Mouse (Mus musculus): ENCODE measurements around the gene Gm128. TPM values are rescaled to one million over a fixed set of nuclear protein-coding genes. Genes with fewer than 3 reads are reported as not detected.

The Gm128 gene
- polyA plus RNA-seq, 1 experiment from 2014 or later = 0.08 TPM

- H3K4me2 ChIP-seq (ENCODE audit: low read depth, low read length) = no peak overlapping the region
- TF ChIP-seq CTCF (IDR thresholded peaks at IDR 0.05; ENCODE audit: low read depth) = no peak
- no peak for TF ChIP-seq EP300 (IDR thresholded peaks at IDR 0.05; ENCODE audit: low read depth)
- no peaks in the 10 kb centered on the region for H3K27me3 ChIP-seq (ENCODE audit: insufficient read depth, low read length)
- H3K36me3 ChIP-seq (replicated peaks; ENCODE audit: insufficient read depth, low read length) = no peaks in the 10 kb centered on the region
- no peaks in the 10 kb centered on the region for H3K9me3 ChIP-seq (ENCODE audit: low read length)
- no peak for DNase-seq
- no peak overlapping the region for H3K9ac ChIP-seq (replicated peaks)
- 66% methylated on average over 5 of the region's 5 CpGs for whole genome bisulfite sequencing (ENCODE audit: insufficient replicate concordance)
- H3K4me3 ChIP-seq (ENCODE audit: low read depth, low read length) = no peak overlapping the region
- ATAC-seq = peak; percentile 47
- H3K27ac ChIP-seq (ENCODE audit: low read depth) = no peak overlapping the region
- peaks cover 5% of the 10 kb centered on the region for H3K4me1 ChIP-seq (ENCODE audit: insufficient read depth)
These were observed 5.2 kb upstream of the Gm128 start for GRCm38 (mm10) chr3:95246465-95247231.

GRCm38 (mm10) chr3:95243086-95243485 lies 1.7 kb upstream of the Gm128 start:
- Histone ChIP-seq H3K4me2 (ENCODE audit: low read depth, low read length) (no peak overlapping the region), H3K9me3 (ENCODE audit: low read length) (no peaks in the 10 kb centered on the region), H3K9ac (replicated peaks) (no peak overlapping the region), H3K36me3 (replicated peaks; ENCODE audit: insufficient read depth, low read length) (no peaks in the 10 kb centered on the region), H3K4me3 (ENCODE audit: low read depth, low read length) (no peak overlapping the region), H3K27me3 (ENCODE audit: insufficient read depth, low read length) (no peaks in the 10 kb centered on the region), H3K4me1 (ENCODE audit: insufficient read depth) (peaks cover 5% of the 10 kb centered on the region), H3K27ac (ENCODE audit: low read depth) (no peak overlapping the region)
- TF ChIP-seq CTCF (IDR thresholded peaks at IDR 0.05; ENCODE audit: low read depth) (no peak), EP300 (IDR thresholded peaks at IDR 0.05; ENCODE audit: low read depth) (no peak)
- 84% methylated on average over 2 of the region's 2 CpGs for WGBS (ENCODE audit: insufficient replicate concordance)
- ATAC-seq = no peak
- DNase-seq = no peak

- H3K9ac ChIP-seq (replicated peaks) = no peak overlapping the region
- ATAC-seq = 0 out of 2 replicates have a peak, but pooled peaks have one; percentile 15
- DNase-seq = no peak
- no peaks in the 10 kb centered on the region for H3K4me1 ChIP-seq (ENCODE audit: insufficient read depth)
- no peaks in the 10 kb centered on the region for H3K9me3 ChIP-seq (ENCODE audit: low read length)
- 60% methylated on average over 14 of the region's 17 CpGs for WGBS (ENCODE audit: insufficient replicate concordance)
- H3K27me3 ChIP-seq (ENCODE audit: insufficient read depth, low read length) = no peaks in the 10 kb centered on the region
- H3K27ac ChIP-seq (ENCODE audit: low read depth) = no peak overlapping the region
- TF ChIP-seq EP300 (IDR thresholded peaks at IDR 0.05; ENCODE audit: low read depth) = no peak
- no peak for TF ChIP-seq CTCF (IDR thresholded peaks at IDR 0.05; ENCODE audit: low read depth)
- H3K4me2 ChIP-seq (ENCODE audit: low read depth, low read length) = no peak overlapping the region
- no peak overlapping the region for H3K4me3 ChIP-seq (ENCODE audit: low read depth, low read length)
- H3K36me3 ChIP-seq (replicated peaks; ENCODE audit: insufficient read depth, low read length) = peaks cover 7% of the 10 kb centered on the region
These were observed 498 bp downstream of the Gm128 start for GRCm38 (mm10) chr3:95240900-95241299.

DNA sequence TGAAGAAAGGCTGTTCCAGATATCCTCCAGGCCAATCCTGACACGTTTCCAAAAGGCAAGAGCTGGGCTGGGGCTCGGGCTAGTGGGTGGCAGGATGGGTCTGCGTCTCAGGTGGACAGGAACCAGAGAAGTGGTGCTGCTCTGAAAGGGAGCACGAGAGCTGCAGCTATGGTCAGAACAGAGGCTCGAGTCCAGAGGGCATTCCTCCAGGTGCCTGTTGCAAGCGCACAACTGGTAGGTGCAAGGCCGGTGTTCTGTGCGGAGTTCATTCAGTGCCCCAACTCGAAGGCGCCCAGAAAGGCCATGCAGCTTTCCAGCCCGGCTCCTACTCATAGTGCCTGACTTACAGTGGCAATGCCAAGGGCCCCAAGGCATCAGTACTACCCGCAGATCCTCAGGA lies 1.4 kb downstream of the Gm128 start:
- Histone ChIP-seq H3K9ac (replicated peaks) (no peak overlapping the region), H3K4me2 (ENCODE audit: low read depth, low read length) (no peak overlapping the region), H3K9me3 (ENCODE audit: low read length) (no peaks in the 10 kb centered on the region), H3K4me1 (ENCODE audit: insufficient read depth) (no peaks in the 10 kb centered on the region), H3K27me3 (ENCODE audit: insufficient read depth, low read length) (no peaks in the 10 kb centered on the region), H3K27ac (ENCODE audit: low read depth) (no peak overlapping the region), H3K36me3 (replicated peaks; ENCODE audit: insufficient read depth, low read length) (peaks cover 16% of the 10 kb centered on the region), H3K4me3 (ENCODE audit: low read depth, low read length) (no peak overlapping the region)
- no peak for ATAC-seq
- DNase-seq = no peak
- WGBS (ENCODE audit: insufficient replicate concordance) = 71% methylated on average over 12 of the region's 12 CpGs
- no peak for TF ChIP-seq EP300 (IDR thresholded peaks at IDR 0.05; ENCODE audit: low read depth)
- no peak for TF ChIP-seq CTCF (IDR thresholded peaks at IDR 0.05; ENCODE audit: low read depth)

DNA sequence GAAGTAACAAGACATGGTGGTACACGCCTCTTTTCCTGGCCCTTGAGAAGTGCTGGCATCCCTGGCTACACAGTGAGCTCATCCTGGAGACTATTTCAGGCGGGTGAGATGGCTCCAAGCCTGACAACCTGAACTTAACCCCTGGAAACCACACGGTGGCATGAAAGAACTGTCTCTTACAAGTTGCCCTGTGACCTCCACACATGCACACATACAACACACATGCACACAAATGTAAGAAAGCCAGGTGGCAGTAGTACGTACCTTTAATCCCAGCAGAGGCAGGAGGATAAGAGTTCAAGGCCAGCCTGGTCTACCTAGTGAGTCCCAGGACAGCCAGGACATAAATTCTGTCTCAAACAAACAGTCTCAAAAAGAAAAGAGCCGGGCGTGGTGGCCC lies 2.4 kb downstream of the Gm128 start:
- DNase-seq (no peak), ATAC-seq (no peak)
- Histone ChIP-seq H3K36me3 (replicated peaks; ENCODE audit: insufficient read depth, low read length) (peaks cover 26% of the 10 kb centered on the region), H3K9me3 (ENCODE audit: low read length) (no peaks in the 10 kb centered on the region), H3K4me3 (ENCODE audit: low read depth, low read length) (no peak overlapping the region), H3K27me3 (ENCODE audit: insufficient read depth, low read length) (no peaks in the 10 kb centered on the region), H3K9ac (replicated peaks) (no peak overlapping the region), H3K4me1 (ENCODE audit: insufficient read depth) (no peaks in the 10 kb centered on the region), H3K27ac (ENCODE audit: low read depth) (no peak overlapping the region), H3K4me2 (ENCODE audit: low read depth, low read length) (no peak overlapping the region)
- 82% methylated on average over 6 of the region's 6 CpGs for WGBS (ENCODE audit: insufficient replicate concordance)
- no peak for TF ChIP-seq EP300 (IDR thresholded peaks at IDR 0.05; ENCODE audit: low read depth)
- no peak for TF ChIP-seq CTCF (IDR thresholded peaks at IDR 0.05; ENCODE audit: low read depth)

GRCm38 (mm10) chr3:95237541-95238099 lies 3.8 kb downstream of the Gm128 start:
- peaks cover 40% of the 10 kb centered on the region for H3K36me3 ChIP-seq (replicated peaks; ENCODE audit: insufficient read depth, low read length)
- no peaks in the 10 kb centered on the region for H3K9me3 ChIP-seq (ENCODE audit: low read length)
- no peak overlapping the region for H3K4me2 ChIP-seq (ENCODE audit: low read depth, low read length)
- H3K4me1 ChIP-seq (ENCODE audit: insufficient read depth) = peaks cover under 1% of the 10 kb centered on the region; the same call in 1 of the 2 replicates
- no peak overlapping the region for H3K27ac ChIP-seq (ENCODE audit: low read depth)
- ATAC-seq = peak; percentile 50; the same call in 1 of the 2 replicates
- H3K4me3 ChIP-seq (ENCODE audit: low read depth, low read length) = no peak overlapping the region
- 80% methylated on average over 8 of the region's 8 CpGs for WGBS (ENCODE audit: insufficient replicate concordance)
- DNase-seq = no peak
- no peak for TF ChIP-seq EP300 (IDR thresholded peaks at IDR 0.05; ENCODE audit: low read depth)
- TF ChIP-seq CTCF (IDR thresholded peaks at IDR 0.05; ENCODE audit: low read depth) = no peak
- H3K27me3 ChIP-seq (ENCODE audit: insufficient read depth, low read length) = no peaks in the 10 kb centered on the region
- H3K9ac ChIP-seq (replicated peaks) = no peak overlapping the region

All from liver, postnatal 0 days (tissue).